Mouse (Mus musculus) kidney, embryonic 15.5 days (tissue): ENCODE measurements around the gene Zfp235. TPM values are rescaled to one million over a fixed set of nuclear protein-coding genes. Genes with fewer than 3 reads are reported as not detected.

ENCODE experiments used
- ATAC-seq: fragments of 200-750 bp; cut with Nextera tagmentation; replicated peaks from 2 replicates; pipeline ENCODE4 v1.8.0; 2017; ENCODE audit warnings: moderate TSS enrichment; ENCODE audit not compliant: low FRiP score
- H3K27ac ChIP-seq: fragments of 300-500 bp; sonication (generic); 2 replicates; pipeline ENCODE4 v1.5.1; 2015; ENCODE audit warnings: mild to moderate bottlenecking, inconsistent platforms
- H3K27me3 ChIP-seq: fragments of 300-500 bp; sonication (generic); 2 replicates; pipeline ENCODE4 v1.6.1; 2015; ENCODE audit warnings: inconsistent platforms
- H3K36me3 ChIP-seq: fragments of 300-500 bp; sonication (generic); 2 replicates; pipeline ENCODE4 v1.6.1; 2015; ENCODE audit warnings: inconsistent platforms
- H3K4me1 ChIP-seq: fragments of 300-500 bp; sonication (generic); 2 replicates; pipeline ENCODE4 v1.6.1; 2015; ENCODE audit warnings: inconsistent platforms
- H3K4me2 ChIP-seq: fragments of 300-500 bp; sonication (generic); 2 replicates; pipeline ENCODE4 v1.6.1; 2015; ENCODE audit warnings: moderate library complexity, mild to moderate bottlenecking, inconsistent platforms
- H3K4me3 ChIP-seq: fragments of 300-500 bp; sonication (generic); replicated peaks from 2 replicates; pipeline ENCODE4 v1.5.1; 2015; ENCODE audit warnings: mild to moderate bottlenecking, inconsistent platforms
- H3K9ac ChIP-seq: fragments of 300-500 bp; sonication (generic); 2 replicates; pipeline ENCODE4 v1.6.1; 2015; ENCODE audit warnings: mild to moderate bottlenecking, inconsistent platforms
- H3K9me3 ChIP-seq: fragments of 300-500 bp; sonication (generic); replicated peaks from 2 replicates; pipeline ENCODE4 v1.6.1; 2016; ENCODE audit warnings: inconsistent platforms
- WGBS: fragments of 180-500 bp; shearing (Covaris S2); methylation state at CpG from one replicate; pipeline ENCODE4 v1.1.7; 2015; ENCODE audit warnings: mixed read lengths; 5-methylcytosine and 5-hydroxymethylcytosine counted together
- polyA plus RNA-seq: library from polyadenylated mRNA; unstranded; fragments of >200 nt; fragmentation: Nextera tagmentation; extraction: Ambion mirVana; gene quantifications from 2 replicates; pipeline ENCODE4 v1.2.1, GENCODE M21; 2015

Zfp235 gene
- polyA plus RNA-seq, 1 experiment from 2014 or later: 17.9 TPM

DNA sequence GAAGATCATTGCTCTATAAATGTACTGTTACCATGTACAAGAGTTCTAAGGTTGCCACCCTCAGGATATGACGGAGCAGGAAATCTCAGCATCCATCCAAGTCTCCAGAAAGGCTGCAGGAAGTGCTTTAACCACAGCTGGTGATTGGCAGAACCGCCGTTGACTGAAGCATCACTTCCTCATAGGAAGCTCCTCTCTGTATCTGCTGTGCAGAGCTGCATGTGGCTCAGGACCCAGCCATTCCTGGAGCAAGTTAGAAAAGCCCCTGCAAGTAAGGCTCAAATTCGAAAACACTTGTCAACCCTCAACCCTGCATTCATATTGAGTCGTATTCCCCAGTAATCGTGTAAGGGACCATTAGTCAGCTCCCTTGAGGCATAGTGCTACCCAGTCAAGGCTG is 8.6 kb downstream of the Zfp235 start:
- peaks cover 49% of the 10 kb centered on the region for H3K36me3 ChIP-seq
- 93% methylated on average over 6 of the region's 6 CpGs for WGBS
- H3K27ac ChIP-seq: no peak overlapping the region
- no peak overlapping the region for H3K4me3 ChIP-seq
- ATAC-seq: no peak
- H3K9me3 ChIP-seq: 0 out of 2 replicates have a peak, but pooled peaks cover 4% of the 10 kb centered on the region
- no peaks in the 10 kb centered on the region for H3K27me3 ChIP-seq
- no peaks in the 10 kb centered on the region for H3K4me1 ChIP-seq
- no peak overlapping the region for H3K9ac ChIP-seq
- H3K4me2 ChIP-seq: no peak overlapping the region

DNA sequence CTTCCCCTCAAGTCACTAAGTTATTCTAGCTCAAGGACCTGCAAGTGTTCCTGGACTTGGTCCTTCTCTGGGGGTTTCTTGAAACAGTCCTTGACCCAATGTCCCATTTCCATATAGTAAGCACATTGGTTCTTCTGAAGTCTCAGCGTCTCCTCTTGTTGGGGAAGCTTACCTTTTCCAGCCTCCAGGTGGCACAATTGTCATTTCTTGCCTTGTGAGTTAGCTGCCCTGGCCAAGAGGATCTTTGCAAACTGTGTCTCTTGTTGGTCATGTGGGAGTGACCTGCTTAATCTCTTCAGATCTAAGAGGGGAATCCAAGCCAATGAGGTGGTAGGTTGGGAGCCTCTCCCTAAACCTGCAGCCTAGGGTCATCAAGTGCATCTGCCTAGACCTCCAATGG is 19.3 kb downstream of the Zfp235 start:
- Histone ChIP-seq H3K4me1 (no peaks in the 10 kb centered on the region), H3K9ac (no peak overlapping the region), H3K36me3 (no peaks in the 10 kb centered on the region), H3K4me2 (no peak overlapping the region), H3K27ac (no peak overlapping the region), H3K4me3 (no peak overlapping the region), H3K27me3 (no peaks in the 10 kb centered on the region), H3K9me3 (no peaks in the 10 kb centered on the region)
- ATAC-seq: no peak
- 0% methylated on average over 1 of the region's 1 CpGs for WGBS

DNA sequence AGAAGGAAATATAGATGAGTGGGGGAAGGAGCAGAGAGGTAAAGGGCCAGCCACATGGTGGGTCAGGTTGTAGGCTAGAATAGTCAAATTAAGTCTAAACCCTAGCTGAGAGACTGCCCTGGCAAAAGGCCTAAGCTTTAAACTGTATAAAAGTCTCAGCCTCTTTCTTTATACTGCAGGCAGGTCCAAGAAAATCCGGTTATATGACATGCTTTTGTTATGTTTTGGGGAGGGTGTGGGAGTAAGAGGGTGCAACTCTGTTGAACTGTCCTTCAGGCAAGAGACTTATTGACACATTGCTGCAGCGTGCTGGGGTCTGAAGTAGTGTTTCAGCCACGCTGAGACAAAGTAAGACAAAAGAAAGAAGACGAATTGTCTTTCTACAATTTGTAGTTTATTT is 38.2 kb downstream of the Zfp235 start:
- no peaks in the 10 kb centered on the region for H3K9me3 ChIP-seq
- no peak overlapping the region for H3K4me3 ChIP-seq
- H3K27ac ChIP-seq: no peak overlapping the region
- H3K4me2 ChIP-seq: no peak overlapping the region
- no peak overlapping the region for H3K9ac ChIP-seq
- no peaks in the 10 kb centered on the region for H3K27me3 ChIP-seq
- no peaks in the 10 kb centered on the region for H3K36me3 ChIP-seq
- peaks cover 5% of the 10 kb centered on the region for H3K4me1 ChIP-seq
- 62% methylated on average over 4 of the region's 4 CpGs for WGBS
- no peak for ATAC-seq

DNA sequence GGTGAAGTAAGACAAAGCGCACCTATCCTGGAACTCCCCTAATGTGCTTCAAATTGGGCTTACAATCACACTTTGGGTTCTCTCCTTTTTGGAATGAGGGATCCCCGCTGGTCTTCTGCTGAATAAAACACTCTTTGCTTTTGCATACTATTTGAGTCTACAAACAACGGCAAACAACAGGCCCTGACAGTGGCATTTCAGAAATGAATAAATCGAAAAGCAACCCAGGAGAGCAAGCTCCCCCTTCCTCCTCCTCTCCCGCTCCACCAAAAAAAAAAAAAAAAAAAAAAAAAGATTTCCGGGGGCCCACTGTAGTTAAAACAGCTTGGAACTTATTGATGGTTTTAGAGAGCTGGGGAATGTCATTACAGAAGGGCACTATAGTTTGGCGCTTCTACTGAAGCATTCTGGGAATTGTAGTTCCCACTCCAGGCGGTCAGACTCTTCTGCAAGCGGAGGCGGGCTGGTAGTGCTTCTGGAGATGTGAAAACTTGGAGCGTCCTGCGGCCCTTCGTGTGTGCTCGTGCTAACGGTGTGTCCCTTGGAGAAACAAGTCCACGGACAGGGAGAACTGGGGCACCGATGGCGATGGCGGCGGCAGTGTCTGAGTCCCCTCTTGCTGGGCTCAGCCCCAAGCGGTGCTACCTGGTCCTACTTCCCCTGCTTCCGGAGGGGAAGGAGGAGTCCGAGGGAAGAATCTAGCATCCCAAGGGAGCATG is 40.8 kb downstream of the Zfp235 start, which contains the start of gene Zfp114:
TSS of gene Zfp114 (plus strand) at position 443 of the 719 bp plus-strand sequence.
- H3K4me1 ChIP-seq: peaks cover 5% of the 10 kb centered on the region
- peak within 1 kb of the TSS; percentile 62 for H3K4me2 ChIP-seq
- H3K27me3 ChIP-seq: no peaks in the 10 kb centered on the region
- peak; percentile 96 for ATAC-seq
- no peaks in the 10 kb centered on the region for H3K9me3 ChIP-seq
- H3K4me3 ChIP-seq: peak within 1 kb of the TSS; percentile 68
- WGBS: 13% methylated on average over 23 of the region's 23 CpGs
- peak within 1 kb of the TSS; percentile 60 for H3K9ac ChIP-seq
- no peaks in the 10 kb centered on the region for H3K36me3 ChIP-seq
- H3K27ac ChIP-seq: peak within 1 kb of the TSS; percentile 71

DNA sequence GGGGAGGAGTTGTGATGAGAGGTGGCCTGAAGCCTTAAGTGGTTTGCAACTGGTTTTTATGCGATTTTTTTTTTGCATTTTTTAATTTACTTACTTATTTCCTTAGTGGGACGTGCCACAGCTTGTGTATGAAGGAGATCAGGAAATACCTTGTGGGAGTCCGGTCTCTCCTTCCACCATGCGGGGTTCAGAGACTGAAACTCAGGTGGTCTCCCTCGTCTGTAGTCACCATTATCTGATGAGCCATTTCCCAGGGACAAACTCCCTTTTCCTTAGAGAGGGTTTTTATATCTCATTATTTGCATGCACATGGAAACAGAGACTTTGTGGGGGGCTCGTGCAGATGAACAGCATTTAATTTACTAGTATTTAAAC is 41.4 kb downstream of the Zfp235 start:
- no peak overlapping the region; the same call in 1 of the 2 replicates for H3K9ac ChIP-seq
- H3K9me3 ChIP-seq: no peaks in the 10 kb centered on the region
- peaks cover 5% of the 10 kb centered on the region for H3K4me1 ChIP-seq
- H3K4me2 ChIP-seq: peak overlapping the region; percentile 62
- peak overlapping the region; percentile 71; the same call in 1 of the 2 replicates for H3K27ac ChIP-seq
- peak; percentile 47; the same call in 1 of the 2 replicates for ATAC-seq
- H3K36me3 ChIP-seq: no peaks in the 10 kb centered on the region
- no peaks in the 10 kb centered on the region for H3K27me3 ChIP-seq
- WGBS: 54% methylated on average over 6 of the region's 6 CpGs
- H3K4me3 ChIP-seq: peak overlapping the region; percentile 68

DNA sequence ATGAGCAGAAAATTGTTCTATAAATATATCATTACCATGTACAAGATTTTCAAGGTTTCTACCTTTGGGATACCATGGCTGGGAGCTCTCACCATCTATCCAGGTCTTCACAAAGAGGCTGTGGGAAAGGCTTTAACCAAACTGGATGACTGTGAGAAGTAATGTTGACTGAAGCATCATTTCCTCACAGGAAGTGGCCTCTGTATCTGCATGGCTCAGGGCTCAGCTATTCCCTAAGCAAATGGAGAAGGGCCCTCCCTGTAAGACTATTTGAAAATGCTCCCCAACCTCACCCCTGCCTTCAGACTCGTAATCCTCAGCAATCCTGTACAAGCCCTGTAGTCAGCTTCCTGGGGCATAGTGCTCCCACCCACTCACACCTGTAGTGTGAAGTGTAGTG is 53.6 kb downstream of the Zfp235 start:
- Histone ChIP-seq H3K36me3 (no peaks in the 10 kb centered on the region), H3K4me2 (no peak overlapping the region), H3K27ac (no peak overlapping the region), H3K4me3 (no peak overlapping the region), H3K9ac (no peak overlapping the region), H3K9me3 (no peaks in the 10 kb centered on the region), H3K4me1 (no peaks in the 10 kb centered on the region), H3K27me3 (no peaks in the 10 kb centered on the region)
- ATAC-seq: no peak
- 63% methylated on average over 1 of the region's 1 CpGs for WGBS

DNA sequence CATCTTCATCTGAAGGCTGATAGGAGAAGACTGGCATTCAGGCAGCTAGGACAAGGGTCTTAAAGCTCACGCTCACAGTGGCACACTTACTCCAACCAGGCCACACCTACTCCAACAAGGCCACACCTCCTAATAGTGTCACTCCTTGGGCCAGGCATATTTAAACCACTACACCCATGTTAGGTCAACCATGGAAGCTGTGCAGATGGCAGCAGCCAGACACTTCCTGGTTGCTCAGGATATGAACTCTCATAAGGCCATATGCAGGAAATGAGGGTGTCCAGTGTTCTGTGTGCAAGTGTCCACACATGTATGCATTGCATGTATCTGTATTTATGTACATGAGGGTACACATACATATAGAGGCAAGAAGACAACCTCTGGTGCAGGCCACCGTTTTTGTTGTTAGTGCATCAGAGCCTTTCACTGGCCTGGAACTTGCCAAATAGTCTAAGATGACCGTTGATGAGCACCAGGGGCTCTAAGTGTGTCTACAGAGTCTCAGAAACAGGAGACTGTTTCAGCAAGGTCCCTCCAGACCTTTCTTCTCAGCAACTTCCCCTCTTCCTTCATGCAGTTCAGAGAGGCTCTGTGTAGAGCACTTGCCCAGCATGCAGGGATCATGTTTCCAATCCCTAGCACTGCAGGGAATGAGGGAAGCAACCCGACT is 55.1 kb downstream of the Zfp235 start:
- ATAC-seq: no peak
- Histone ChIP-seq H3K27ac (no peak overlapping the region), H3K27me3 (no peaks in the 10 kb centered on the region), H3K4me2 (no peak overlapping the region), H3K4me3 (no peak overlapping the region), H3K4me1 (no peaks in the 10 kb centered on the region), H3K9me3 (peaks cover 8% of the 10 kb centered on the region; the same call in 1 of the 2 replicates), H3K9ac (no peak overlapping the region), H3K36me3 (peaks cover 10% of the 10 kb centered on the region)
- 67% methylated on average over 4 of the region's 4 CpGs for whole genome bisulfite sequencing

DNA sequence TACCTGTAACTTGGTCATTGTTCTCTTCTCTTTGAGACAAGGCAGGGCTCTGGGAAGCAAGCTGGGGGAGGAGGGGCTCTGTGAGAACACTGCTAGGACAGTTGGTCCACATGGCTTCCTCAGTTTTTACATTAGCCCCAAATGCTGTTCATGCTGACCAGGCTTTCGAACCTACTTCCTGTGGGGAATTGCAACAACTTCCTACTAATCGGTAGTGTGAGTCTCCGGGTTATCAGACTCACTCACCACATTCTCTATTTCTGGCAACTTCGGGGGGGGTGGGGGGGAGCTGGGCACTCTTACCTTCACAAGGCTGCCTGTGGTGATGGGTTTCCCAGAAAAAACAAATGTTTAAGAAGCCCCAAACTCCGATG is 55.6 kb downstream of the Zfp235 start:
- Histone ChIP-seq H3K4me3 (no peak overlapping the region), H3K9ac (no peak overlapping the region), H3K9me3 (peaks cover 9% of the 10 kb centered on the region; the same call in 1 of the 2 replicates), H3K36me3 (peaks cover 15% of the 10 kb centered on the region), H3K4me1 (no peaks in the 10 kb centered on the region), H3K27me3 (no peaks in the 10 kb centered on the region), H3K4me2 (no peak overlapping the region), H3K27ac (no peak overlapping the region)
- ATAC-seq: no peak
- WGBS: 73% methylated on average over 5 of the region's 5 CpGs

DNA sequence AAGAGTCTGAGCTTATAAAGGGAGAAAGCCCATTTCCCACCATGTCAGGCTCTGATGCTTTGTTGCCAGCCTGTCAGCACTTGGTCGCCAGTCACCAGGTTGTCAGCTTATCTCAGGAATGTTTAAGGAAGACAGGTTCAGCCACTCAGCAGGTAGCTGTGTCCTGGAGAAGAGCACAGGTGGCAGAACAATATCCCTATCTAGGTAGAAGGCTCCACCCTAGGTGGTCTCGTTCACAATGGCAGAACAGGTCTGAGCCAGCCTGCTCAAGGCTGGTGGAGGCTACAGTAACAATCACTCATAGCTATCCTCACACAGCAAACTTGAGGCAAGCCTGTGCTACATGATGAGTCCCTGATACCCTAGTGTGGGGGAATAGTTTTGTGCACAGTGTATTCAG is 57.4 kb downstream of the Zfp235 start:
- Histone ChIP-seq H3K9me3 (peaks cover 12% of the 10 kb centered on the region; the same call in 1 of the 2 replicates), H3K9ac (no peak overlapping the region), H3K4me1 (no peaks in the 10 kb centered on the region), H3K4me2 (no peak overlapping the region), H3K27me3 (no peaks in the 10 kb centered on the region), H3K4me3 (no peak overlapping the region), H3K27ac (no peak overlapping the region), H3K36me3 (peaks cover 25% of the 10 kb centered on the region)
- ATAC-seq: no peak
- 87% methylated on average over 2 of the region's 2 CpGs for WGBS

Other genes with a start within 250 kb of the Zfp235 start
- not detected in 2 replicates for gene Vmn1r178, start 242.2 kb upstream of the Zfp235 start, polyA plus RNA-seq
- not detected in 2 replicates for gene Vmn1r179, start 207.2 kb upstream of the Zfp235 start, polyA plus RNA-seq
- not detected in 2 replicates for gene Vmn1r180, start 183.5 kb upstream of the Zfp235 start, polyA plus RNA-seq
- not detected in 2 replicates for gene Vmn1r181, start 159.6 kb upstream of the Zfp235 start, polyA plus RNA-seq
- not detected in 2 replicates for gene V1rd19, start 132.5 kb upstream of the Zfp235 start, polyA plus RNA-seq
- not detected in 2 replicates for gene Vmn1r183, start 80.9 kb upstream of the Zfp235 start, polyA plus RNA-seq
- gene Zfp180, start 52.2 kb upstream of the Zfp235 start, polyA plus RNA-seq: 21.1 and 23.3 TPM in 2 replicates
- gene Zfp112, start 21.9 kb upstream of the Zfp235 start, polyA plus RNA-seq: 6.3 and 6.9 TPM in 2 replicates
- 5.7 and 6.8 TPM in 2 replicates for gene Zfp114, start 40.9 kb downstream of the Zfp235 start, polyA plus RNA-seq
- 11.0 and 11.1 TPM in 2 replicates for gene Zfp111, start 77.3 kb downstream of the Zfp235 start, polyA plus RNA-seq
- gene Zfp109, start 103.4 kb downstream of the Zfp235 start, polyA plus RNA-seq: 5.6 and 6.1 TPM in 2 replicates
- gene Zfp108, start 120.6 kb downstream of the Zfp235 start, polyA plus RNA-seq: 3.6 and 4.2 TPM in 2 replicates
- 10.7 and 11.5 TPM in 2 replicates for gene Zfp93, start 136.3 kb downstream of the Zfp235 start, polyA plus RNA-seq
- 40.0 and 43.9 TPM in 2 replicates for gene Zfp61, start 167.1 kb downstream of the Zfp235 start, polyA plus RNA-seq
- gene Zfp94, start 182.5 kb downstream of the Zfp235 start, polyA plus RNA-seq: 11.3 and 12.1 TPM in 2 replicates
- 0.43 TPM in 1 of 2 replicates, not detected in the other for gene Tescl, start 199.8 kb downstream of the Zfp235 start, polyA plus RNA-seq
- 0.28 TPM in 1 of 2 replicates, not detected in the other for gene Lypd5, start 215.0 kb downstream of the Zfp235 start, polyA plus RNA-seq
- gene Kcnn4, start 236.1 kb downstream of the Zfp235 start, polyA plus RNA-seq: 4.9 and 5.5 TPM in 2 replicates